Mouse (Mus musculus) MEL (cell line): ENCODE results near the gene Abhd10.

Experiments used
- CTCF ChIP-seq, 3 experiments: IDR thresholded peaks in 2 of 3; conservative IDR thresholded peaks in 1 of 3; 2 replicates each; pipeline ENCODE4 v1.5.1; 2011 to 2012; ENCODE audit warnings: low read length in 3 of 3, low read depth in 2 of 3, mild to moderate bottlenecking in 2 of 3, improper control_type of control experiment in 1 of 3, inconsistent platforms in 1 of 3, mixed read lengths in 1 of 3, moderate library complexity in 1 of 3; ENCODE audit not compliant: control insufficient read depth in 1 of 3, insufficient read depth in 1 of 3, poor library complexity in 1 of 3, severe bottlenecking in 1 of 3
- EP300 ChIP-seq, 2 experiments: IDR thresholded peaks; 2 replicates each; pipeline ENCODE4 v1.6.1; 2011; ENCODE audit warnings: improper control_type of control experiment in 2 of 2, low read length in 2 of 2, low read depth in 1 of 2, mild to moderate bottlenecking in 1 of 2
- GABPA ChIP-seq: IDR thresholded peaks from 2 replicates; pipeline ENCODE4 v1.6.1; 2012; ENCODE audit warnings: low read depth, mild to moderate bottlenecking, inconsistent platforms, low read length, improper control_type of control experiment, moderate library complexity
- GATA1 ChIP-seq: IDR thresholded peaks from 2 replicates; pipeline ENCODE4 v1.6.1; 2011; ENCODE audit warnings: low read depth, low read length, improper control_type of control experiment
- MAFK ChIP-seq: IDR thresholded peaks from 2 replicates; pipeline ENCODE4 v1.6.1; 2011; ENCODE audit warnings: low read depth, mild to moderate bottlenecking, low read length, improper control_type of control experiment, borderline replicate concordance
- NELFE ChIP-seq: IDR thresholded peaks from 2 replicates; pipeline ENCODE4 v1.6.1; 2011; ENCODE audit warnings: low read depth, low read length, improper control_type of control experiment
- POLR2A ChIP-seq, 2 experiments: IDR thresholded peaks; 2 replicates each; pipeline ENCODE4 v1.6.1; 2011 to 2012; ENCODE audit warnings: low read length in 2 of 2, mild to moderate bottlenecking in 2 of 2, control low read depth in 1 of 2, improper control_type of control experiment in 1 of 2, low read depth in 1 of 2, moderate library complexity in 1 of 2; ENCODE audit not compliant: control insufficient read depth in 1 of 2, insufficient read depth in 1 of 2, poor library complexity in 1 of 2
- POLR2AphosphoS2 ChIP-seq: IDR thresholded peaks from 2 replicates; pipeline ENCODE4 v1.6.1; 2011; ENCODE audit warnings: low read length, improper control_type of control experiment
- SMC3 ChIP-seq: IDR thresholded peaks from 2 replicates; pipeline ENCODE4 v1.6.1; 2011; ENCODE audit warnings: low read depth, low read length, improper control_type of control experiment
- TAL1 ChIP-seq: IDR thresholded peaks from 2 replicates; pipeline ENCODE4 v1.6.1; 2012; ENCODE audit warnings: mild to moderate bottlenecking, inconsistent platforms, low read length, moderate library complexity, mixed read lengths
- TCF12 ChIP-seq: IDR thresholded peaks from 2 replicates; pipeline ENCODE4 v1.6.1; 2014; ENCODE audit warnings: low read depth, mild to moderate bottlenecking, inconsistent platforms, low read length, improper control_type of control experiment, moderate library complexity
- USF1 ChIP-seq: IDR thresholded peaks from 2 replicates; pipeline ENCODE4 v1.6.1; 2014; ENCODE audit warnings: low read depth, mild to moderate bottlenecking, inconsistent platforms, low read length, improper control_type of control experiment, moderate library complexity
- USF2 ChIP-seq, 2 experiments: IDR thresholded peaks; 2 replicates each; pipeline ENCODE4 v1.6.1; 2011 to 2012; ENCODE audit warnings: improper control_type of control experiment in 2 of 2, low read length in 2 of 2, borderline replicate concordance in 1 of 2, inconsistent platforms in 1 of 2, low read depth in 1 of 2, mild to moderate bottlenecking in 1 of 2; ENCODE audit not compliant: insufficient read depth in 1 of 2
- ZC3H11A ChIP-seq: IDR thresholded peaks from 2 replicates; pipeline ENCODE4 v1.6.1; 2012; ENCODE audit warnings: low read depth, mild to moderate bottlenecking, inconsistent platforms, low read length, improper control_type of control experiment

- TF ChIP-seq TAL1, result no peak
- TF ChIP-seq CTCF (IDR thresholded peaks at IDR 0.05 in 2 of 3, conservative IDR thresholded peaks at IDR 0.05 in 1 of 3; ENCODE audit: control insufficient read depth in 1 of 3, insufficient read depth in 1 of 3, low read depth in 2 of 3, low read length in 3 of 3, poor library complexity in 1 of 3, severe bottlenecking in 1 of 3), result no peak
- no peak for TF ChIP-seq NELFE
- no peak for TF ChIP-seq SMC3
- no peak for TF ChIP-seq USF2 (IDR thresholded peaks at IDR 0.05; ENCODE audit: borderline replicate concordance in 1 of 2, insufficient read depth in 1 of 2, low read depth in 1 of 2, low read length in 2 of 2)
- TF ChIP-seq POLR2A (IDR thresholded peaks at IDR 0.05; ENCODE audit: control insufficient read depth in 1 of 2, insufficient read depth in 1 of 2, low read depth in 1 of 2, low read length in 2 of 2, poor library complexity in 1 of 2), result no peak
- TF ChIP-seq ZC3H11A, result no peak
- TF ChIP-seq USF1, result no peak
- TF ChIP-seq EP300 (IDR thresholded peaks at IDR 0.05; ENCODE audit: low read depth in 1 of 2, low read length in 2 of 2), result no peak
- no peak for TF ChIP-seq MAFK
- TF ChIP-seq GABPA, result no peak
- no peak for TF ChIP-seq GATA1
- no peak for TF ChIP-seq TCF12
- TF ChIP-seq POLR2AphosphoS2, result no peak
Observed at GRCm38 (mm10) chr16:45767434-45767833, 24.7 kb upstream of the Abhd10 start.
